Mouse (Mus musculus): ENCODE data around the gene Osbpl6.

The Osbpl6 gene

DNA sequence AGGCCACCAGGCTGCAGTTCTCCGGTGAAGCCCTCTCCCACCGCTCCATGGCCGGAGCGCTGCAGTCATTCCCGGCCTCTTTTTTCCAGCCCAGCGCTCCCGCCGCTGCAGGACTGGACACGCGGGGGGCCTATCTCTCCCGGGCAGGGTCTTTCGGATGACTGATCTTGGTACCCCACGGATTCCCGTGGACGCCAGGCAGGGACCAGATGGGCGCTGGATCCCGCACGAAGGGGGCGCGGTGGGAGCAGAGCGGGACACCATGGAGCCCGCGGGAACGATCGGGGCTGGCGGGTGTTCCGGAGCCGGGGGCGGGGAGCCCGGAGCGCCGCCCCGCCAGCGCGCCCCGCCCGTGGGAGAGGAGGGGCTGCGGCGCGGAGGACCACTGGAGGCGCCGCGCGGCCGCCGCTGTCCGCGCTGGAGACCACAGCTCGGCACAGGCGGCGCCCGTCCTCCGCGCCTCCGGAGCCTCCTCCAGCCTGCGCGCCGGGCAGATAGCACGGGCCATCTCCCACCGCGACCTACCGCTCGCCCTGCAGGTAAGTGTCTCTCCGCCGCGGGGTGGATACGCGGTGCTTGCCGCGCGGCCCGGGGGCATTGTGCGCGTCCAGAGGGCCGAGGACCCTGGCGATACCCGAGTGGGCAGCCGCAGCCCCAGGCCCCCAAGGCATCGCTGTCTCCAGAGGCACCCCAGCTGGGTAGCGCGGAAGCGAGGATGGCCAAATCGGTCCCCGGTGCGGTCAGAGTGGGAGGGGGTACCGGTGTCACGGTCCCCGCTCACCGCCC is at the start of gene Osbpl6:
TSS of gene Osbpl6 (plus strand) at position 358 of the 786 bp plus-strand sequence.
- in situ Hi-C loops (cut with MboI, MseI): no loop called here

DNA sequence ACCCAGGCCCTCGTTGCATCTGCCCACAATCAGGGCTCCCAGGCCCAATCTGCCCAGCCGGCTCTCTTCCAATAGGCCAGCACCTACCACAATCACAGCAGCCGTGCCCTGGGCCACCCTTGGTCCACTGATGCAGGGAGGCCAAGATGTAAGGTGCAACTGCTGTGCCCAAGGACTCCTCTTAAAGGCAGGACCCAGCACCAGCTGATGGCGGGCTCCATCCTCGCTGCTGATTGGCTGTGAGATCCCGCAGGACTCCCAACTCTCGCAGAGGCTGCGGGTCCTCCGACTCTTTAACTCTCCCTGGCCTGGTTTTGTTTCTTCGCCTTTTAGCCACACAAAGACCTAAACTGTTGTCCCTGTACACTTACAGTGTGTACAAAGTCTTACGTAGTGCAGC is 46.1 kb upstream of the Osbpl6 start, which contains the start of gene Cyct:
TSS of gene Cyct (minus strand) at position 225 of the 400 bp plus-strand sequence.
- in situ Hi-C loops (cut with MboI, MseI): loop anchor here (10.0 kb wide), 1 partner anchor 235 kb away; no protein-coding TSS in a partner anchor

DNA sequence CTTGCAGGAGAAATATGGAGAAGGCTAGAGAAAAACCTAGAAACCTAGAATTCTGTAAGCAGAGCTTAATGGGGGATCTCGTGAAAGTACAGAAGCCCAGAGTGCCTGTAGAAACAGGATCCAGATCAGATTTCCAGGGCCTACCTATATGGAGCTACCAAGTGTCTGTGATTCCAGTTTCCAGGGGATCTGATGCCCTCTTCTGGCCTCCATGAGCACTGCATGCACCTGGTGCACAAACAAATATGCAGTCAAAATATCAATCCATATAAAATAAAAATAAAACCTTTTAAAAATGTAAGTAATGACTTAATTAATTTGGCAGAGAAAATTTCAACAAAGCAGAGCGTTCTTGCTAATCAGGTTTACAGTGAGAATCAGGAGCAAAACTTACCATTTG is 44.2 kb upstream of the Osbpl6 start:
- in situ Hi-C loops (cut with MboI, MseI): loop anchor here (10.0 kb wide), 1 partner anchor 237 kb away; no protein-coding TSS in a partner anchor

GRCm38 (mm10) chr2:76365811-76366210 is 40.5 kb upstream of the Osbpl6 start:
- in situ Hi-C loops (cut with MboI, MseI): loop anchor here (10.0 kb wide), 1 partner anchor 241 kb away; no protein-coding TSS in a partner anchor

DNA sequence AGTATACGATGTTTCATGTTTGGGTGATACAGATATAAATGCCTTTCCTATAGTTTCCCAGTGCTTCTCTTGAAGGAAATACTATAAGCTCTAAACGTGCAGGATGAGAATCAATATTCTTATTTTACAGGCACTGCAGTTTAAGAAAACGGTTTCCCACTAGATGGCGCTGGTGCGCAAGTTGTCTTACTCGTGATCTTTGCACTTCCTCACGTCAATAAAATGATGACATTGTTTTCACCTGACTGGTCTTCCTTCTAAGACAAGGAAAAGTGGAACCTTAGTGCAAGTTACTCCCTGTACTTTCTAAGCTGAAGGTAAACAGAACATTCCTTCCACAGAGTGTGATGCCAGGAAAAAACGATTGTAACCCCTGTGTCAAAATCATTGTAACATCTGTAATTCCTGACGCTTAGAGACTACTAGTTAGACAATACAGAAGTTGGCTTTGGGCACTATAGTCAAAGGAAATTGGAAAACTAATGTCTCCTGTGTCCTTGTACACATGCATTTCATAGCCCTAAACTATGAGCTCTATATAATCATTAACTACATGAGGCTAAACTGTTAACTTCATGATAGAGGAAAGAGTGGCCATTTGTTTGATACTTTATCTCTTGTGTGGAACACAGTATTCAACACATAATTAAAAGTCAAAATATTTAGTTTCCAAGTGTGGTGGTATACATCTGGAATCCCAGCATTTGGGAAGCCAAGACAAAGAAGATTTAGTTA is 39.0 kb upstream of the Osbpl6 start:
- in situ Hi-C loops (cut with MboI, MseI): loop anchor here (10.0 kb wide), 1 partner anchor 243 kb away; no protein-coding TSS in a partner anchor

DNA sequence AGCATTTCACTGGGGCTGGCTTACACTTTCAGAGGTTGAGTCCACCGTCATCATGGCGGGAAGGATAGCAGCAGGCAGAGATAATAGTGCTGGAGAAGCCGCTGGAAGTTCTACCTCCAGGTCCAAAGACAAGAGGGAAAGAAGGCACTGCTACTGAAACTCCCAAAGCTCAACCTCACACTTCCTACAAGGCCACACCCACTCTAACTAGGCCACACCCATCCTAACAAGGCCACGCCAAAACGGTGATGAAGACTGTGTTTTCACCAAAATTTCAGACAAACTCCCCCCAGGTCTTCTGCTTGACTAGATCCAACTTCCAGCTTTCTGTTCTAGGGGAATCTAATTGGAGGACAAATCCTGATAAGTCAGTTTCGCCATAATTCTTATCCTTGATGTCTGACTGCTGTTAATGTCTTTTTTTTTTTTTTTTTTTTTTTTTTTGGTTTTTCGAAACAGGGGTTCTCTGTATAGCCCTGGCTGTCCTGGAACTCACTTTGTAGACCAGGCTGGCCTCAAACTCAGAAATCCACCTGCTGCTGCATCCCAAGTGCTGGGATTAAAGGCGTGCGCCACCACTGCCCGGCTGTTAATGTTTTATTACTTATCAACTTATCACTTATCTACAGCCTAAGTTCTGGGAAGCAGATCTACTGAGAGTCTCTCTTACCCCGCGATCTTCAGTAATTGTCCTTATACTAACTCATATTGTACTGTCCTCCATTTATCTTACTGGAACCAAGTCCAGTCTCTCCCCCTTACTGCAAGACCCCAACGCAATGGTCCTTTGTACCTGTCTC is 37.2 kb upstream of the Osbpl6 start:
- in situ Hi-C loops (cut with MboI, MseI): loop anchor here (10.0 kb wide), 1 partner anchor 244 kb away; no protein-coding TSS in a partner anchor

GRCm38 (mm10) chr2:76369821-76370655 is 36.3 kb upstream of the Osbpl6 start, which contains the start of gene Rbm45:
Rbm45 (plus strand) TSS chr2:76369984.
- in situ Hi-C loops (cut with MboI, MseI): loop anchor here (5.0 to 10.0 kb wide), 2 partner anchors 245 to 312 kb away; no protein-coding TSS in a partner anchor

DNA sequence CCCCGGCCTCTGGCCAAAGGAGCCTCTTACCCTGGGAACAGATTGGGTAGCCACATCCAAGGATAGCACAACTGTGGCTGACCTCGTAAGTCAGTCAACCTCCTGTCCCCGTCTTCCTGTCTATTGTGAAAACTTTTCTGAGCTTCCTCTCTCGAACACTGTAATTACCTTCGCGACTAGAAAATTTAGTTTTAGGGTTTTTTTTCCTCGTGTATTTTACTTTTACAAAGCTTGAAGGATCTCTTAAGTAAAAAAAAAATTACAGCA is 35.7 kb upstream of the Osbpl6 start:
- in situ Hi-C loops (cut with MboI, MseI): loop anchor here (5.0 kb wide), 1 partner anchor 312 kb away; no protein-coding TSS in a partner anchor

DNA sequence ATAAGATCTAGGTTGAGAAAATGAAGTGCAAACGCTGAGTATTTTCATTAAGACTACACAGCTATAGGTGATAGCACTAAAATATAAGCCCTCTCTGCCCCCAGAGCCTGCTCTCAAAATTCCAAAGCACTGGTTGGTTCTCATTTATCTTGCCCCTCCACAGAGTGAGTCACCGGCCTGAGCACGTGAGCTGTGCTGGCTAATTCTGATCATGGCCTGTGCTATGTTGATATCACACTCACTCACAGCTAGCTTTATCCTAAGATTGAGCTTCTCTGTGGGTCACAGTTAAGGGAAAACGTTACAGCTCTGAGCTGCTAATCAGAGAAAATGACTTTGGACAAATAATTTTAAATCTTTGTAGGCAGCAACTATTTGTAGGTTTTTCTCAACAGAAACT is 34.1 kb upstream of the Osbpl6 start:
- in situ Hi-C loops (cut with MboI, MseI): loop anchor here (5.0 kb wide), 1 partner anchor 310 kb away; no protein-coding TSS in a partner anchor

- in situ Hi-C loops (cut with MboI, MseI): loop anchor here (5.0 kb wide), 1 partner anchor 308 kb away; no protein-coding TSS in a partner anchor
Observed at GRCm38 (mm10) chr2:76374544-76375206, 31.6 kb upstream of the Osbpl6 start.

GRCm38 (mm10) chr2:76378646-76379045 is 27.7 kb upstream of the Osbpl6 start:
- in situ Hi-C loops (cut with MboI, MseI): no loop called here

- in situ Hi-C loops (cut with MboI, MseI): no loop called here
Observed at GRCm38 (mm10) chr2:76386531-76386930, 19.8 kb upstream of the Osbpl6 start.

- in situ Hi-C loops (cut with MboI, MseI): no loop called here
Observed at GRCm38 (mm10) chr2:76400178-76400577, 6.1 kb upstream of the Osbpl6 start.

DNA sequence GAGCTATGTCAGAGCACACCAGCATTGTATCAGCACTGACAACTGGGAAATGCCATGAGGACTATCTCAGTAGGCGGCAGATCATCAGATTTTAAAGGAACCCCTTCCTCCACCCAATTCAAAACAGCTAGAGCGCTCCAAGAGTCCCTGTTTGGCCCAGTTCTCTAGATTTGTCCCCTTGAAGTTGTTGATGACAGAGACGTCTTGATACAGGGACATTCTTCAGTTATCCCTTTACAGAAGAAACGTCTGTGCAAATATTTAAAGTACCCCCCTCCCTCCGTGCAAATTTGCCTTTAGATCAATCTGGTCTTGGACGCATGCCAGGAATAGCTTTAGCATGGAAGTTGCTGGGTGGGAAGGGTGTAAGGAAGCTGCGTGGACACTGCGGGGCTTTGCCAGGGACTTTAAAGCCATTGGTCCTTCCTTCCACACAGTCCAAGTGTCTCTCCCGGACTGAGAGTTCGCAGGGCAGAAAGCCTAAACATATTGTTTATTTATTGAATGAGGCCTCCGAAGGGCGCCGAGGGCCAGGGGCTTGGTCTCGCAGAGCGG is 635 bp upstream of the Osbpl6 start:
- in situ Hi-C loops (cut with MboI, MseI): no loop called here

GRCm38 (mm10) chr2:76406937-76407441 is 681 bp downstream of the Osbpl6 start:
- in situ Hi-C loops (cut with MboI, MseI): no loop called here

GRCm38 (mm10) chr2:76409526-76409925 is 3.2 kb downstream of the Osbpl6 start:
- in situ Hi-C loops (cut with MboI, MseI): no loop called here

- in situ Hi-C loops (cut with MboI, MseI): no loop called here
Observed at GRCm38 (mm10) chr2:76409986-76410385, 3.7 kb downstream of the Osbpl6 start.

- in situ Hi-C loops (cut with MboI, MseI): no loop called here
Observed at GRCm38 (mm10) chr2:76412924-76413323, 6.6 kb downstream of the Osbpl6 start.

- in situ Hi-C loops (cut with MboI, MseI): no loop called here
Observed at GRCm38 (mm10) chr2:76417446-76418141, 11.3 kb downstream of the Osbpl6 start.

Measured in T-helper 2 cell (primary cell).